Mouse (Mus musculus): ENCODE results near the gene Zc3h13.

Gene Zc3h13

DNA sequence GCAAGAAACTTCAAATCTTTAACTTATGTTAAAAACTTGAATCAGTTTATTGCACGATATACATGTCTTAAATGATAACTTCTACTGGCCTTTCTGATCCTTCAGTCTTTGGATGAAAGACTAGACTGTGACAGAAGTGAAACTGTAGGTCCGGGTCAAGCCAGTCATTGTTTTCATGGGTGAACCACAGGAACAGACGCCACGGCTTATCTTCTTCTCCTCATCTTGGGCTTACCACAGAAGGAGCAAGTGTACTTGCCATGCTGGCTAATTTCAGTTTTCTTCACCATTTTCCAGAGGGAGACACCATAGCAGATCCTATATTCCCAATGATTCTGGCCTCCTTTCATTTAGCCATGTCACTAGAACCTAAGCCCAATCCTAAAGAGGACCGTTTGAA lies 36.1 kb downstream of the Zc3h13 start:
- intact Hi-C loops (cut with DNase I), result no loop called here

DNA sequence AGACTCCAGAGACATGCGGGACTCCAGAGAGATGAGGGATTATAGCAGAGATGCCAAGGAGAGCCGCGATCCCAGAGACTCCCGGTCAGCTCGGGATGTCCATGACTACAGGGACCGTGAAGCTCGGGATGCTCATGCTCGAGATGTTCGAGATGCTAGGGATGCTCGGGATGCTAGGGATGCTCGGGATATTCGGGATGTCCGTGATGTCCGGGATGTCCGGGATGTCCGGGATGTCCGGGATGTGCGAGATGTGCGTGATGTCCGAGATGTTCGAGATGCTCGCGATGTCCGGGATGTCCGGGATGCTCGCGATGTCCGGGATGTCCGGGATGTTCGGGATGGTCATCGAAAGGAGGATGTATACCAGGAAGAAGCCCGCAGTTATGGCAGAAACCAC lies 39.2 kb downstream of the Zc3h13 start:
- intact Hi-C loops (cut with DNase I), result no loop called here

GRCm38 (mm10) chr14:75328062-75328461 lies 43.9 kb downstream of the Zc3h13 start:
- intact Hi-C loops (cut with DNase I), result no loop called here

GRCm38 (mm10) chr14:75330621-75331020 lies 46.4 kb downstream of the Zc3h13 start:
- intact Hi-C loops (cut with DNase I), result no loop called here

DNA sequence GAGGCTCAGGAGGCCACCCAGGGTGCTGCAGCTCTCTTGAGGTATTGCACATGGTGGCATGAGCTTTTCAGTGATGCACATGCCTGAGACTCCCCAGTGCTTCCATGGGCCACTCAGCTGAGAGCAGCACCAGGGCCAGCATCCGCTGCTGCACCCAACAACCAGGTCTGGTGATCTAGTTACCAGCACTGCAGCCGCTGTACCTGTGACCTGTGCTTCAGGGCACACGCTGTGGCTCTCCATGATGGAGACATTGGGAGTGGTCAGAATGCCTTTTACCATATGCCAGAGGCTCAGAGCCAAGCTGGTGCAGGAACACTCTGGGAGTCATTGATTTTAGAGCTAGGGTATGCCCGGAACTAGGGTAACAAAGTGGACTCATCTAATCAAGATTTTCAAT lies 50.1 kb downstream of the Zc3h13 start:
- intact Hi-C loops (cut with DNase I), result no loop called here

DNA sequence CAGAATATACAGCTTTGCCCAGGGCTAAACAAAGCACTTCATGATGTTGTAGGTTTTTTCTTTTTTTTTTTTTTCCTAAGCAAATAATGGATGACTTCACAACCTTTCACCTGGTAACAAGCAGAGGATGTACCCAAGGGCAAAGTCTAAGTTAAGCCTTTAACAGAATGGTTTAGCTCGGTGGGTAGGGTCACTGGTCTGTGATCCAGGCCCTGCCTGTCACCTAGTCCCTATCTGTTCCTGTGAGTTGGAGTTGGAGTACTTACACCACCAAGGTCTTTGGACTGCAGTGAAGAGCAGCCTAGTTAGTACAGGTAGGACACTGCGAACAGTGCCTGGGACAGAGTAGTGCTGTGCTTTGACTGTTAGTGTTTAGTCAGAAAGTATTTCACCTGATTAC lies 53.7 kb downstream of the Zc3h13 start:
- intact Hi-C loops (cut with DNase I), result no loop called here

GRCm38 (mm10) chr14:75346041-75346440 lies 61.9 kb downstream of the Zc3h13 start:
- intact Hi-C loops (cut with DNase I), result loop anchor here (10.0 kb wide), 1 partner anchor 369 kb away; no protein-coding TSS in a partner anchor

DNA sequence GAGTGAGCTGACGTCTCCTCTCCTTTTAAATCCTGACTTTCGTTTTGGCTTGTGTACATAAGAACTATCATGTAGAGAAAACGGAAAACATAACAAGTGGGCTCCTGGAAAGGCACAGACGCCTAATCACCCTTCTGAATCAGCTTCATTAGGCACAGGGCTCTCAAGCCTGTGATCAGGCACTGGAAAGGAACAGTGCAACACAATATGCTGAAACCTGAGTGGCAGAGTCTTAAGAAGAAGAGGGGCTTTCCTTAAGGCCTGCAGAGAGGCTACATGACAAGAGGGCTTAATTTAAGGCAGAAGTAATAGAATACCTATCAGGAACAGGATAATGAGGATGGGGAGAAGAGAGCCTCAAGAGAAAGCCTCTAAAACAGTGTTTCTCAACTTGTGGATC lies 67.5 kb downstream of the Zc3h13 start:
- intact Hi-C loops (cut with DNase I), result no loop called here

DNA sequence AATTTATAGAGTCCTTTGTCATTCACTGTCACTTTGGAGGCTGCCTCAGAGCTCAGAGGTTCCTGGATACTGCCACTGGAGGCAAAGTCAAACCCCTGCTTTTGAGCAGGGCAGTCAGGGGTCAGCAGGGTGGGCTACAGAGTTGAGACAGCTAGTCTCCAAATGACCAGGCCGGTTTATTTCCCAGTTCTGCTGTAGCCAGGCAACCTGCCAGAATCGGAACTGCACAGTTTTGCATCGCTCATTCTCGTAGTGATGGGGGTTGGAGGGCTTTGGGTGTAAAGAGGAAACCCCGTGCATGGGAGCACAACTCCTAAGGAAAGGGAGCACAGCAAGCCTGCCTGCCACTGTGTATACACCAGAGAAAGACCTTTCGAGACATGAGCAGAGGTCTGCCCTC lies 79.1 kb downstream of the Zc3h13 start:
- intact Hi-C loops (cut with DNase I), result no loop called here

- intact Hi-C loops (cut with DNase I), result no loop called here
These were observed 81.3 kb downstream of the Zc3h13 start for GRCm38 (mm10) chr14:75365301-75366035.

- intact Hi-C loops (cut with DNase I), result no loop called here
These were observed 82.6 kb downstream of the Zc3h13 start for GRCm38 (mm10) chr14:75366741-75367140.

DNA sequence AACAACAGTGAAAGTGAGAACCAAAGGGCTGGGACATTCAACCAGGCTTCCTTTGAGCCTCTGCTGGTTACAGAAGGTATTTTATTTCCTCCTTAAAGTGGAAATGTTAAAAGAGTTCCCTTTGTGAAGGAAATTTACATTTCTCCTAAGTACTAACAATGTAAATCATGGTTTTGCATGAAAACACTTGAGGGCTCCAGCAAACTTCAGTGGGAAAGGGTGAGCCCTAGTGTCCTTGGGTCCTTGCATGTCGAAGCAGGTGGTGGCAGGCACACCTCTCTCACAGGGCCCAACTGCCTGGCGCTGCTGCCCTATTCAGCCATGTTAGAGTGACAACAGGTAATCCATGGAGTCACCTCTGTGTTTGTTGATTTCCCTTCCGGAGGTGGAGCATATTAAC lies 83.3 kb downstream of the Zc3h13 start:
- intact Hi-C loops (cut with DNase I), result no loop called here

GRCm38 (mm10) chr14:75369880-75370279 lies 85.7 kb downstream of the Zc3h13 start:
- intact Hi-C loops (cut with DNase I), result no loop called here

- intact Hi-C loops (cut with DNase I), result no loop called here
These were observed 90.9 kb downstream of the Zc3h13 start for GRCm38 (mm10) chr14:75375006-75375598.

DNA sequence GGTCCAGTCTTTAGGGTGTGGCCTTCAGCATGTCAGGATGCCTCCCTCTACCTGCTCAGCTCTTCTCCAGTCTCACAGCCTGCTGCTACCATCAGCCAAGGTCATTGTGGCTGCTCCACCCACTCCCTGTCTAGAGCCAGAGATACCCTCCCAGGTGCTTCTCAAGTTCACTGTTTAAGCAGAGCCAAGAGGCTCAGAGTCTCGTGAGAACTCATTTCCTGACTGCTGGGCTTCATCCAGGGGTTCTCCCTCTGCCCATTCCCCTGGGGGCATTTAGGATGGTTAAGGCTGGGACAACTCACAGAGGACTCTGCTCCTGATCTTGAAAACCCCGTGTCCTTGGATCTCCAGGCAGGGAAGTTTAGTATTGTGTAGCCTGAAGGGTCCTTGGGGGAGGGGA lies 92.1 kb downstream of the Zc3h13 start:
- intact Hi-C loops (cut with DNase I), result no loop called here

DNA sequence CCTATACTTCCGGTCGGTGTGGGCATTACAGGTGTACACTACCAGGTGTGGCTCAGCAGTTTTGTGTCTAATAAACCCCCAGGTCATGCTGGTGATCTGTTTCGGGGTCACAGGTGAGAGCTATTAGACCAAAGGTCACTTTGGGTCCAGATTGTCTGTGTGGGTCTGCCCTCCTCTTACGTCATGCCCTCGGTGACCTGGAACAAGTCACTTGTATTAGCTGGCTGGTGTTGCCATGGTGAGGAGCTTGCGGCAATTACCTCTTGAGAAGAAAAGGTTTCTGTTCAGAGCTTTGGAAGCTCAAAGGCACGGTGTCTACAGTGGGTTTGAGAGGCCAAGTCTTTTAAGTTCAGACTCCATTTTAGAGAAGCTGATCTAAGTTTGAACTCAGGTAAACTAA lies 93.4 kb downstream of the Zc3h13 start:
- intact Hi-C loops (cut with DNase I), result no loop called here

Small RNAs within 50 kb of the gene (microRNA-seq; reads per million reads assigned to microRNA genes)
- gene Gm44482, result 0 reads per million in 2 experiments

Measured in adrenal gland (tissue).